Mouse (Mus musculus) midbrain, embryonic 16.5 days (tissue): ENCODE measurements around the gene Thrap3. TPM values are rescaled to one million over a fixed set of nuclear protein-coding genes. Genes with fewer than 3 reads are reported as not detected.

Source experiments
- ATAC-seq: fragments of 200-750 bp; cut with Nextera tagmentation; 2 replicates; pipeline ENCODE4 v1.8.0; 2017; ENCODE audit warnings: moderate TSS enrichment
- H3K27ac ChIP-seq: fragments of 300-500 bp; sonication (generic); 2 replicates; pipeline ENCODE4 v1.5.1; 2014; ENCODE audit warnings: mild to moderate bottlenecking, low read length, mixed read lengths
- H3K27me3 ChIP-seq: fragments of 300-500 bp; sonication (generic); 2 replicates; pipeline ENCODE4 v1.6.1; 2014; ENCODE audit warnings: low read depth, low read length, mixed read lengths; ENCODE audit not compliant: control insufficient read depth, insufficient read depth
- H3K36me3 ChIP-seq: fragments of 300-500 bp; sonication (generic); 2 replicates; pipeline ENCODE4 v1.6.1; 2014; ENCODE audit warnings: mild to moderate bottlenecking, low read length, moderate library complexity, mixed read lengths; ENCODE audit not compliant: control insufficient read depth, insufficient read depth
- H3K4me1 ChIP-seq: fragments of 300-500 bp; sonication (generic); 2 replicates; pipeline ENCODE4 v1.6.1; 2014; ENCODE audit warnings: mild to moderate bottlenecking, low read length, mixed read lengths; ENCODE audit not compliant: control insufficient read depth, insufficient read depth
- H3K4me2 ChIP-seq: fragments of 300-500 bp; sonication (generic); 2 replicates; pipeline ENCODE4 v1.6.1; 2014; ENCODE audit warnings: mild to moderate bottlenecking, low read length, mixed read lengths
- H3K4me3 ChIP-seq: fragments of 300-500 bp; sonication (generic); 2 replicates; pipeline ENCODE4 v1.5.1; 2014; ENCODE audit warnings: low read depth, mild to moderate bottlenecking, low read length, moderate library complexity, mixed read lengths
- H3K9ac ChIP-seq: fragments of 300-500 bp; sonication (generic); 2 replicates; pipeline ENCODE4 v1.6.1; 2014; ENCODE audit warnings: low read depth, low read length, mixed read lengths
- H3K9me3 ChIP-seq: fragments of 300-500 bp; sonication (generic); replicated peaks from 2 replicates; pipeline ENCODE4 v1.6.1; 2014; ENCODE audit warnings: mild to moderate bottlenecking, low read length, mixed read lengths; ENCODE audit not compliant: control insufficient read depth, poor library complexity, severe bottlenecking
- WGBS: fragments of 180-500 bp; shearing (Covaris S2); extraction: QIAGEN DNeasy Blood & Tissue Kit; methylation state at CpG from one replicate; pipeline ENCODE4 v1.1.7; 2014; 5-methylcytosine and 5-hydroxymethylcytosine counted together
- polyA plus RNA-seq: library from polyadenylated mRNA; unstranded; fragments of >200 nt; fragmentation: Nextera tagmentation; extraction: Ambion mirVana; gene quantifications from 2 replicates; pipeline ENCODE4 v1.2.1, GENCODE M21; 2015

The Thrap3 gene
- polyA plus RNA-seq, 1 experiment from 2014 or later: 124 TPM

GRCm38 (mm10) chr4:126155869-126156268 lies 46.7 kb downstream of the Thrap3 start:
- Histone ChIP-seq H3K9ac (no peak overlapping the region; the same call in 1 of the 2 replicates), H3K4me2 (no peak overlapping the region), H3K27me3 (no peaks in the 10 kb centered on the region), H3K36me3 (no peaks in the 10 kb centered on the region), H3K9me3 (no peaks in the 10 kb centered on the region), H3K4me3 (no peak overlapping the region), H3K27ac (peak overlapping the region; percentile 45), H3K4me1 (no peaks in the 10 kb centered on the region)
- 72% methylated on average over 2 of the region's 2 CpGs for WGBS
- no peak for ATAC-seq

- WGBS: 75% methylated on average over 4 of the region's 4 CpGs
- H3K4me1 ChIP-seq: no peaks in the 10 kb centered on the region
- no peaks in the 10 kb centered on the region for H3K9me3 ChIP-seq
- H3K4me2 ChIP-seq: no peak overlapping the region
- ATAC-seq: no peak
- H3K36me3 ChIP-seq: no peaks in the 10 kb centered on the region
- H3K4me3 ChIP-seq: no peak overlapping the region
- H3K27ac ChIP-seq: peak overlapping the region; percentile 45
- H3K27me3 ChIP-seq: peaks cover 5% of the 10 kb centered on the region
- H3K9ac ChIP-seq: no peak overlapping the region
These were observed 47.4 kb downstream of the Thrap3 start for GRCm38 (mm10) chr4:126155183-126155582.

- ATAC-seq: no peak
- Histone ChIP-seq H3K4me2 (no peak overlapping the region), H3K4me1 (peaks cover 10% of the 10 kb centered on the region), H3K27me3 (peaks cover 26% of the 10 kb centered on the region), H3K9me3 (no peaks in the 10 kb centered on the region), H3K27ac (no peak overlapping the region), H3K9ac (no peak overlapping the region), H3K4me3 (no peak overlapping the region), H3K36me3 (no peaks in the 10 kb centered on the region)
- 53% methylated on average over 14 of the region's 14 CpGs for WGBS
These were observed 49.7 kb downstream of the Thrap3 start for GRCm38 (mm10) chr4:126152864-126153263.

- Histone ChIP-seq H3K4me1 (peaks cover 10% of the 10 kb centered on the region), H3K36me3 (no peaks in the 10 kb centered on the region), H3K27ac (no peak overlapping the region), H3K9me3 (no peaks in the 10 kb centered on the region), H3K4me3 (no peak overlapping the region), H3K4me2 (no peak overlapping the region), H3K27me3 (peaks cover 26% of the 10 kb centered on the region), H3K9ac (no peak overlapping the region)
- WGBS: 82% methylated on average over 16 of the region's 16 CpGs
- ATAC-seq: no peak
These were observed 50.7 kb downstream of the Thrap3 start for GRCm38 (mm10) chr4:126151701-126152440.

- 79% methylated on average over 6 of the region's 6 CpGs for WGBS
- Histone ChIP-seq H3K4me1 (peaks cover 10% of the 10 kb centered on the region), H3K9ac (no peak overlapping the region), H3K36me3 (no peaks in the 10 kb centered on the region), H3K27me3 (peaks cover 26% of the 10 kb centered on the region), H3K4me2 (no peak overlapping the region), H3K4me3 (no peak overlapping the region), H3K27ac (no peak overlapping the region), H3K9me3 (no peaks in the 10 kb centered on the region)
- ATAC-seq: no peak
These were observed 51.6 kb downstream of the Thrap3 start for GRCm38 (mm10) chr4:126150949-126151320.

- H3K4me2 ChIP-seq: no peak overlapping the region
- no peaks in the 10 kb centered on the region for H3K36me3 ChIP-seq
- no peak overlapping the region for H3K27ac ChIP-seq
- no peak overlapping the region for H3K4me3 ChIP-seq
- no peaks in the 10 kb centered on the region for H3K9me3 ChIP-seq
- H3K4me1 ChIP-seq: peaks cover 10% of the 10 kb centered on the region
- no peak for ATAC-seq
- WGBS: 61% methylated on average over 16 of the region's 16 CpGs
- no peak overlapping the region for H3K9ac ChIP-seq
- peaks cover 26% of the 10 kb centered on the region for H3K27me3 ChIP-seq
These were observed 52.1 kb downstream of the Thrap3 start for GRCm38 (mm10) chr4:126150297-126150948.

GRCm38 (mm10) chr4:126149798-126150197 lies 52.8 kb downstream of the Thrap3 start:
- 53% methylated on average over 10 of the region's 10 CpGs for WGBS
- H3K27me3 ChIP-seq: peaks cover 26% of the 10 kb centered on the region
- H3K27ac ChIP-seq: no peak overlapping the region
- H3K4me1 ChIP-seq: peaks cover 10% of the 10 kb centered on the region
- no peaks in the 10 kb centered on the region for H3K36me3 ChIP-seq
- no peak overlapping the region for H3K4me3 ChIP-seq
- no peaks in the 10 kb centered on the region for H3K9me3 ChIP-seq
- no peak overlapping the region for H3K9ac ChIP-seq
- ATAC-seq: no peak
- H3K4me2 ChIP-seq: no peak overlapping the region

GRCm38 (mm10) chr4:126149041-126149676 lies 53.4 kb downstream of the Thrap3 start:
- H3K4me2 ChIP-seq: peak overlapping the region; percentile 69
- peak; percentile 51; the same call in 1 of the 2 replicates for ATAC-seq
- no peaks in the 10 kb centered on the region for H3K36me3 ChIP-seq
- H3K4me1 ChIP-seq: peaks cover 10% of the 10 kb centered on the region
- peaks cover 26% of the 10 kb centered on the region for H3K27me3 ChIP-seq
- H3K27ac ChIP-seq: no peak overlapping the region
- H3K4me3 ChIP-seq: peak overlapping the region; percentile 40
- no peaks in the 10 kb centered on the region for H3K9me3 ChIP-seq
- H3K9ac ChIP-seq: peak overlapping the region; percentile 55
- WGBS: 26% methylated on average over 42 of the region's 42 CpGs
